Mouse (Mus musculus): ENCODE results near the gene Scaf8.
"Not testable (repeated sequence)": the region's sequence is repeated elsewhere in the genome, so short reads cannot be mapped to it uniquely, and the experiment has no call there.

Gene Scaf8

GRCm38 (mm10) chr17:3115380-3115974 is 705 bp downstream of the Scaf8 start:
- in situ Hi-C loops (cut with MboI, MseI): no loop called here

- in situ Hi-C loops (cut with MboI, MseI): not testable (repeated sequence)
These were observed 6.2 kb downstream of the Scaf8 start for GRCm38 (mm10) chr17:3120949-3121348.

GRCm38 (mm10) chr17:3123581-3123980 is 8.8 kb downstream of the Scaf8 start:
- in situ Hi-C loops (cut with MboI, MseI): not testable (repeated sequence)

- in situ Hi-C loops (cut with MboI, MseI): no loop called here
These were observed 13.9 kb downstream of the Scaf8 start for GRCm38 (mm10) chr17:3128716-3129115.

GRCm38 (mm10) chr17:3129791-3130190 is 15.0 kb downstream of the Scaf8 start:
- in situ Hi-C loops (cut with MboI, MseI): no loop called here

- in situ Hi-C loops (cut with MboI, MseI): loop anchor here (5.0 kb wide), 1 partner anchor 43 kb away; no protein-coding TSS in a partner anchor
These were observed 20.6 kb downstream of the Scaf8 start for GRCm38 (mm10) chr17:3135346-3135745.

- in situ Hi-C loops (cut with MboI, MseI): loop anchor here (5.0 kb wide), 1 partner anchor 44 kb away; no protein-coding TSS in a partner anchor
These were observed 21.4 kb downstream of the Scaf8 start for GRCm38 (mm10) chr17:3136127-3136526.

- in situ Hi-C loops (cut with MboI, MseI): loop anchor here (5.0 kb wide), 1 partner anchor 46 kb away; no protein-coding TSS in a partner anchor
These were observed 23.6 kb downstream of the Scaf8 start for GRCm38 (mm10) chr17:3138387-3138786.

- in situ Hi-C loops (cut with MboI, MseI): loop anchor here (5.0 kb wide), 1 partner anchor 98 kb away; no protein-coding TSS in a partner anchor
These were observed 25.3 kb downstream of the Scaf8 start for GRCm38 (mm10) chr17:3140100-3140499.

GRCm38 (mm10) chr17:3148853-3149252 is 34.1 kb downstream of the Scaf8 start:
- in situ Hi-C loops (cut with MboI, MseI): no loop called here

GRCm38 (mm10) chr17:3149541-3149940 is 34.8 kb downstream of the Scaf8 start:
- in situ Hi-C loops (cut with MboI, MseI): no loop called here

- in situ Hi-C loops (cut with MboI, MseI): not testable (repeated sequence)
These were observed 35.9 kb downstream of the Scaf8 start for GRCm38 (mm10) chr17:3150701-3151100.

GRCm38 (mm10) chr17:3151181-3151580 is 36.4 kb downstream of the Scaf8 start:
- in situ Hi-C loops (cut with MboI, MseI): no loop called here

GRCm38 (mm10) chr17:3156176-3156575 is 41.4 kb downstream of the Scaf8 start:
- in situ Hi-C loops (cut with MboI, MseI): not testable (repeated sequence)

- in situ Hi-C loops (cut with MboI, MseI): no loop called here
These were observed 42.2 kb downstream of the Scaf8 start for GRCm38 (mm10) chr17:3157016-3157415.

GRCm38 (mm10) chr17:3162905-3163304 is 48.1 kb downstream of the Scaf8 start:
- in situ Hi-C loops (cut with MboI, MseI): no loop called here

GRCm38 (mm10) chr17:3180425-3180945 is 65.7 kb downstream of the Scaf8 start:
- in situ Hi-C loops (cut with MboI, MseI): not testable (repeated sequence)

- in situ Hi-C loops (cut with MboI, MseI): not testable (repeated sequence)
These were observed 80.7 kb downstream of the Scaf8 start for GRCm38 (mm10) chr17:3195483-3195882.

- in situ Hi-C loops (cut with MboI, MseI): no loop called here
These were observed 85.6 kb downstream of the Scaf8 start for GRCm38 (mm10) chr17:3200328-3200727.

GRCm38 (mm10) chr17:3203916-3204315 is 89.1 kb downstream of the Scaf8 start:
- in situ Hi-C loops (cut with MboI, MseI): no loop called here

- in situ Hi-C loops (cut with MboI, MseI): no loop called here
These were observed 90.1 kb downstream of the Scaf8 start for GRCm38 (mm10) chr17:3204826-3205405.

GRCm38 (mm10) chr17:3206527-3207398 is 92.0 kb downstream of the Scaf8 start:
- in situ Hi-C loops (cut with MboI, MseI): no loop called here
